Mouse (Mus musculus) brown adipose tissue, adult 24 weeks (tissue): ENCODE results near the gene St6galnac6. TPM values are rescaled to one million over a fixed set of nuclear protein-coding genes. Genes with fewer than 3 reads are reported as not detected.

Experiments
- H3K27ac ChIP-seq: fragments of 200-500 bp; replicated peaks from 2 replicates; pipeline ENCODE4 v1.5.1; 2012; ENCODE audit warnings: low read depth, mild to moderate bottlenecking, low read length
- H3K4me1 ChIP-seq: fragments of 200-500 bp; 2 replicates; pipeline ENCODE4 v1.6.1; 2012; ENCODE audit warnings: low read length, mixed read lengths; ENCODE audit not compliant: control insufficient read depth, insufficient read depth, insufficient read length
- H3K4me3 ChIP-seq: fragments of 200-500 bp; 2 replicates; pipeline ENCODE4 v1.5.1; 2012; ENCODE audit warnings: low read depth, mild to moderate bottlenecking, low read length, moderate library complexity; ENCODE audit not compliant: insufficient read depth
- polyA plus RNA-seq: library from polyadenylated mRNA; stranded (reverse); fragments of >200 nt; gene quantifications from 2 replicates; pipeline ENCODE4 v1.2.4, GENCODE M21; 2012; ENCODE audit not compliant: missing spikeins, insufficient read depth, insufficient read length

Gene St6galnac6
- polyA plus RNA-seq, 1 experiment: 87.3 TPM

- peaks cover 30% of the 10 kb centered on the region for H3K4me1 ChIP-seq
- peak overlapping the region; percentile 97 for H3K27ac ChIP-seq
- H3K4me3 ChIP-seq: no peak overlapping the region
These were observed 35.0 kb downstream of the St6galnac6 start for GRCm38 (mm10) chr2:32634277-32635105.

- Histone ChIP-seq H3K4me3 (no peak overlapping the region), H3K27ac (peak overlapping the region; percentile 31), H3K4me1 (peaks cover 34% of the 10 kb centered on the region)
These were observed 37.1 kb downstream of the St6galnac6 start for GRCm38 (mm10) chr2:32636617-32637016.

DNA sequence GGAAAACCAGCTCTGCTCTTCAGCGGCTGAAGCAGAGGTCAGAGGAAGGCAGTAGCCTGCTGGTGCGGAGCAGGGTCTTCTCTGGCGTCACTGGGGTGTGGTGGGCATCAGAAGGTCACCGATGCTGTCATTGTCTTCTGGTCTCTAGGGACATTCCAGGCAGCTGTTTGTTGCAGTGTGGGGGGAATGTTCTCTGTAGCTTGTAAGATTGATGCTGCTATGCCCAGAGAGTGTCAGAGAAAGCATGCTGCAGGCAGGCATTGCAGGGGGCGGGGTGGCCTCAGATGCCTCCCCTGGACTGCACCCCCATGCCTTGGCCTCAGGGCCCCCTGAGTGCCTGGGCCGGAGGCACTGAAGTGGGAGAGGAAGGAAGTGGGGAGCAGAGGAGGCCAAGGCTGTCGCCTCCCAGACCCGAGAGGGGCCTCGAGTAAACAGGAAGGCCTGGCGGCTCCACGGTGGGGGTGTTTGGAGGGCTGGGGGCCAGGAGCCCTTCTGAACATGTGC is 38.3 kb downstream of the St6galnac6 start:
- Histone ChIP-seq H3K27ac (peak overlapping the region; percentile 80), H3K4me3 (no peak overlapping the region), H3K4me1 (peaks cover 41% of the 10 kb centered on the region)

DNA sequence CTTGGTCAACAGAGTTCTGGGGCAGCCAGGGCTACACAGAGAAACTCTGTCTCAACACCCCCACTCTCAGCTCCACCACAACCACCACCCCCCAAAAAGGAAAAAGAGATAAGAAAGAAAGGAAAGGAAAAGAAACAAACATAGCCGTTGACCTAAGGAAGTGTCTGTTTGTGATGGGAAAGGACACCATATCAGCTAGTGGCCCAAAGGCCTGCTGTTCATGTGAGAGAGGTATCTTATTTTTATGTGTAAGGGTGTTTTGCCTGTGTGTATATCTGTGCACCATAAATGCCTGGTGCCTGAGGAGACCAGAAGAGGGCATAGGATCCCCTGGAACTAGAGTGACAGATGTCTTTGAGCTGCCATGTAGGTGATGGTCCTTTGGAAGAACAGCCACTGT is 40.1 kb downstream of the St6galnac6 start:
- H3K4me3 ChIP-seq: no peak overlapping the region
- peaks cover 38% of the 10 kb centered on the region for H3K4me1 ChIP-seq
- no peak overlapping the region; the same call in none of the 2 replicates for H3K27ac ChIP-seq

GRCm38 (mm10) chr2:32640550-32641051 is 41.1 kb downstream of the St6galnac6 start:
- peak overlapping the region; percentile 35 for H3K27ac ChIP-seq
- peaks cover 43% of the 10 kb centered on the region for H3K4me1 ChIP-seq

DNA sequence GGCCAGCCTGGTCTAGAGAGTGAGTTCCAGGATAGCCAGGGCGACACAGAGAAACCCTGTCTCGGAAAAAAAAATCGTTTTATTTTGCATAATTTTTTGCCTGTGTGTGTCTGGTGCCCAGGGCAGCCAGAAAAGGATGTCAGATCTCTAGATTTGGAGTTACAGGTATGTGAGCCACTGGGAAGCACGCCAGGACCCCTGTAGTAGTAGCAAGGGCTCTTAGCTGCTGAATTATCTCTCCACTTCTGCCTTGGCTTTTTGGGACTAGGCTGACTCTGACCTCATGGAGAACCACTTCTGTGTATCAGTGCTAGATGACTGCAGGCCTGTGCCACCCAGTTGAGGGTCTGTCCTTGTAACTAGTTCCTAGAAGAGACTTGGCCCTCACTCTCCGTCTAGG is 42.3 kb downstream of the St6galnac6 start:
- Histone ChIP-seq H3K27ac (peak overlapping the region; percentile 36), H3K4me1 (peaks cover 47% of the 10 kb centered on the region), H3K4me3 (no peak overlapping the region)

More at GRCm38 (mm10) chr2:32640550-32641051, 41.1 kb downstream of the St6galnac6 start:
- H3K4me3 ChIP-seq: no peak overlapping the region

GRCm38 (mm10) chr2:32642813-32643212 is 43.3 kb downstream of the St6galnac6 start:
- Histone ChIP-seq H3K4me3 (no peak overlapping the region), H3K27ac (peak overlapping the region; percentile 41), H3K4me1 (peaks cover 42% of the 10 kb centered on the region)

DNA sequence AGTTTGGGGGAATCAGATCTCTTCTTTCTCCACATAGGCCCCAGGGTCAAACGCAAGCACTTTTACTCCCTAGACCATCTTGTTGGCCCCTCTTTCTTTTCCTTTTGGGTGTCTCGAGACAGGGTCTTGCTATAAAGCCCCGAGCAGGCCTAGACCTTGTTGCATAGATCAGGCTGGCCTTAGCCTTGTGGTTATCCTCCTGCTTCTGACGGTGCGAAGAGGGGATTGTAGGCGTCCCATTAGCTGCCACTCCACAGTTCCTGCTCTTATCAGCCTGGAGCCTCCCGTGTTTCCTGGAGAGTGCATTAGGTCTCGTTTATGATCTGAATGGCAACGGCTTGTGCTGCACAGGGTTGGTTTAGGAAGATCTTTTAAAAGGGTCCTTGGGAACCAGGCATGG is 44.6 kb downstream of the St6galnac6 start:
- H3K4me1 ChIP-seq: peaks cover 35% of the 10 kb centered on the region
- H3K4me3 ChIP-seq: no peak overlapping the region
- 0 out of 2 replicates have a peak overlapping the region, but pooled peaks have one; percentile 5 for H3K27ac ChIP-seq

GRCm38 (mm10) chr2:32644799-32645475 is 45.4 kb downstream of the St6galnac6 start:
- no peak overlapping the region for H3K4me3 ChIP-seq
- H3K4me1 ChIP-seq: peaks cover 34% of the 10 kb centered on the region
- H3K27ac ChIP-seq: peak overlapping the region; percentile 90

DNA sequence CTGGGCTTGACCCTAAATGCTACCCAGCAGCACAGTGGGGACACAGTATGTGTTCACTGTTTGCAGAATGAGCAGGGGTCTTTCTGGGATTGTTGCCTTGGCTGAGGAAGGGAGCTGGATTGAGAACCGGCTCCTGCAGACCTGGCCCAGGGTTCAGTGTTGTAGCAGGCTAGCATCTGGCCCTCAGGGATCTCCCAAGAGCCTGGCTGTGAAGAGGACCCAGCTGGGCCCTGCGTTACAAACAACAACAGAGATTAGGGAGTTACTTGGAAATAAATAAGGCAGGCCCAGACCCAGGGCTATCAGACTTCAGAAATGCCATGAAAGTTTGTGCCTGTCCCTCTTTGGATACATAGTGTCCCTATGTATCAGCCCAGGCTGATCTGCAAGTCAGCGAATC is 46.1 kb downstream of the St6galnac6 start:
- Histone ChIP-seq H3K27ac (peak overlapping the region; percentile 90), H3K4me3 (no peak overlapping the region), H3K4me1 (peaks cover 33% of the 10 kb centered on the region)

- H3K4me1 ChIP-seq: peaks cover 32% of the 10 kb centered on the region
These were observed 47.0 kb downstream of the St6galnac6 start, which contains the start of gene Eng for GRCm38 (mm10) chr2:32646379-32647056. Gene Eng (plus strand): TSS chr2:32646595.

DNA sequence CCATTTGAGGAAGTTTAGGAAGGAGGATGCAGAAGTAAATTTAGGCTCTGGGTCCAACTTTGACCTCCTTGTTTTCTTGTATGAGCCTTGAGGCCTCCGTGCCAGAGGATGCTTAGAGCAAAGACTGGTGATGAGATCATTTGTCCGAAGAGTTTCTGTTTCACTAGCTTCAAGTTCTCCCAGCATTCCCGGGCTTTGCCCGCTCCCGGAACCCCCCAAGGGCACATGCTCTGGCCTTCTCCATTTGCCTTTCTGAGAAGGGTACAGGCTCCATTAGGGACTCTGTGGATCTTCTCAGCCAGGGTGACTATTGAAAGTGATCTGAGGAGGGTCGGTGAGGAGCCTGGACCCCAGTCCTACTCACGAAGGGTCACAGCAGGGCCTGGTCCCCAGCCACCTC is 47.9 kb downstream of the St6galnac6 start:
- Histone ChIP-seq H3K4me1 (peaks cover 28% of the 10 kb centered on the region), H3K4me3 (peak overlapping the region; percentile 95), H3K27ac (peak overlapping the region; percentile 100)

More at GRCm38 (mm10) chr2:32646379-32647056, 47.0 kb downstream of the St6galnac6 start, which contains the start of gene Eng:
- Histone ChIP-seq H3K27ac (peak within 1 kb of the TSS; percentile 100), H3K4me3 (peak within 1 kb of the TSS; percentile 95)

GRCm38 (mm10) chr2:32653764-32654163 is 54.3 kb downstream of the St6galnac6 start:
- Histone ChIP-seq H3K27ac (peak overlapping the region; percentile 98), H3K4me1 (peaks cover 25% of the 10 kb centered on the region), H3K4me3 (peak overlapping the region; percentile 45)

- Histone ChIP-seq H3K27ac (peak overlapping the region; percentile 98), H3K4me1 (peaks cover 29% of the 10 kb centered on the region), H3K4me3 (peak overlapping the region; percentile 45)
These were observed 55.4 kb downstream of the St6galnac6 start for GRCm38 (mm10) chr2:32654743-32655393.
